Mouse (Mus musculus) frontal cortex, postnatal 36 days (tissue): ENCODE measurements around the gene 1700113H08Rik.
A peak's percentile ranks its signal among the peaks of the same experiment; 100 is the strongest.

Experiments
- DNase-seq, 2 experiments: peaks; one replicate each; pipeline ENCODE4 v3.0.0; 2022; ENCODE audit warnings: low spot score in 2 of 2

1700113H08Rik gene

GRCm38 (mm10) chr10:87057500-87058250, at the start of gene 1700113H08Rik:
Gene 1700113H08Rik (plus strand): TSS chr10:87058045.
- peak in 1 of 2 experiments; percentile 23 for DNase-seq

DNA sequence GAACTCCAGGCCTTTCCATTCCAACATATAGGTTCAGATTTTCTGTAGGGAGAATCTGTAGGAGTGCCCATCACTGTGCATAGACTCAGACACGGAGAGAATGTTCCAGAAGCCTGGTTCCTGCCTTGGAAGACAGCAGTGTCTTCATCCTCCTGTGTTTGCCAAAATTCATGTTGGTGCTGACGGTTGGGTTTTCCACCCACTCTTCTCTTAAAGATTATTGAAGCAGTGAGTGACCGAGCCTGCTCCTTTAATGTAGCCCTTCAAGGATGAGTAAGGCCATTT, 49.7 kb upstream of the 1700113H08Rik start:
- peak in 1 of 2 experiments; percentile 8 for DNase-seq

DNA sequence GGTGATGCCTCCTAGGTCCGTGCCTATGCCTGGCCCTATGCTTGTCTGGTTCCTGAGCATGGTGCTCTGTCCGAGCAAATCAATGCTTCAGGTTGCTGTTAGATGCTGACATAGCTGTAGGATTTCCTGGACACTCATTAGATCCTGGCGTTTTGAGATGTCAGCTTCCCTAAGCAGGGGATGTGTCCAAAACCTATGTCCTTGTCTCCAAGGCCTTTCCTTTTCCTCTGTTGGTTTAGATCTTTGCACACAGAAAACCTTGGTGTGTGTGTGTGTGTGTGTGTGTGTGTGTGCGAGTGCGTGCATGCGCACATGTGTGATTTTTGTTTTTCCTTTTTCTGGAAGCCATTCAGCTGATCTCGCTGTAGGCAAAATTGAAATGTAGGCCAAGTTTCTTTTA, 45.8 kb upstream of the 1700113H08Rik start:
- no peak for DNase-seq

DNA sequence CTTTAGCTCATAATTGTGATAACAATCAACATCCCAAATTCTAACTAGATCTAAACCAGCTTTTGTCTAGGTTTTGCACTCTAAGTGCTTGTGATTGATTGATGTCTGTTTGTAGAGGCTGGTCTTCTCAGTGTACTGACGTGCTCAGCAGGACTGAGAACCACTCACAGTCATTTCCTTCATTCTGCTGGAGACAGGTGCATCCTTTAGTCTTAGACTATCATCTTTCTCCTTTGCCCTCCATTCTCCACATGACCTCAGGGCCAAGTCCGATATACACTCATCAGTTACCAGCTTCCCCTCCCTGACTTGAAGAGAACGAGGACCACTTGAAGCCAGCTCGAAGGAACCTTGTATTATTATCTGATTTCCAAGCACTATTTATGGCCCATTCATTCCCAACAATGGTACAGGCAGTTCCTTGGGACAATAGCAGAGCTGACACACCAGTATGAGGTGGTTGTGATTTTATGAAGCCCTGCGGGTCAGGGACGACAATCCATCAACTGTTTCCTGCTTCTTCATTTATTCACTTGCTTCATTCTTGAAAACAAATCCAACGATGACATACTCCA, 43.4 kb upstream of the 1700113H08Rik start:
- no peak for DNase-seq

GRCm38 (mm10) chr10:87015403-87015802, 42.4 kb upstream of the 1700113H08Rik start:
- DNase-seq: no peak

- no peak for DNase-seq
These were observed 41.6 kb upstream of the 1700113H08Rik start for GRCm38 (mm10) chr10:87016151-87016692.

GRCm38 (mm10) chr10:87018876-87019275, 39.0 kb upstream of the 1700113H08Rik start:
- DNase-seq: no peak

DNA sequence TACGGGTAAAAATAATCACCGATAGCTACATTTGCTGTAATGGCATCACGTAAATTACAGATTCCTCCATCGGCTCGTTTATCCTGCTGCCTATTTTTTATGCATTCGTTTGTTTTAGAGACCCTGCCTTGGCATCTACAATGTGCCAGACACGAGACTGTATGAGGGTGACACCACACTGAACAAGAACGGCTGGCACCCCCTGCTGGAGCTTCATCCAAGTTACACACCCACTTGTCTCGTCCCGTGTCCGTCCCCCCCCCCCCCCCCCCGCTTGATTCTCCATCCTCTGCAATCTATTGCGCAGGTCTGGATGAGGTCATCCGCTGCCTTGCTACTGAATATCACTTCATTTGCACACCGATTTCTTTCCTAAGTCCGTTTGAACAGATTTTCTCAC, 37.1 kb upstream of the 1700113H08Rik start:
- peak; percentile 28 to 46 for DNase-seq

GRCm38 (mm10) chr10:87024884-87025283, 33.0 kb upstream of the 1700113H08Rik start:
- DNase-seq: peak; percentile 83

DNA sequence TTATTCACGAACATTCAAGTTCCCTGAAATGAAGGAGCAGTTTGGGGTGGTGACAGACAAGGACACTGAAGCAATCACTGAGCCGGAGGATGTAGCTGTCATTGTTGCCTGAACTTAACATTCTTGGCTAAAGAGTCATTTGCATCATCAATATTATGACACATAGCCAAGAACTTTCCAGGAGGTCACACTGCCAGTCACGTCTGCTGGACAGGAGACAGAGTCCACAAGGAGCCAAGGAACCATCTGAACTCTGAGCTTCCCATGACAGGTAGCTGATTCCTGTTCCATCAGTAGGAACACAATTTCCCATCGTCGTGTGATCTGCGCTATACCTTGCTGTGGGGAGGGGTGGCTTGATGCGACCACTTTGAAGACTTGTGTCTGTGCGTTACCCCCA, 25.1 kb upstream of the 1700113H08Rik start:
- DNase-seq: no peak

- no peak for DNase-seq
These were observed 22.0 kb upstream of the 1700113H08Rik start for GRCm38 (mm10) chr10:87035866-87036265.

DNA sequence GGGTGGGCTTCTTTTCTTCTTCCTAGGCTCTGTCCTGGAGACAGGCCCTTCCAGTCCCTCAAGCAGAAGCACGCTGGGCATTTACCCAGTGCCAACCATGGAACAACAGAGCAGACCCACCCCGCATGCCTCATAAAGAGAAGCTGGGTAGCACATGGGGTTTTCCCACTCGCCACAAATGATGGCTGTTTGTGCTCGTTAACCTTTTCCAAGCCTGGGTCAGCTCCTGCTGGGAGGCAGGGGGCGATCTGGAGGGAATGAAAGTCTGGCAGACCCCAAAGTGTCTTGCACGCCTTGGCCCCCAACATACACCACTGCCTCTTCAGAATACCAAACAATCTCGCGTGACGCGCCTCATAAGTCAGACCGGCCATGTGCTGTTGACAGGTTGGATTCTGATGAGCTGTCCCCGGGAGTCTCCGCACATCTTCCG, 21.6 kb upstream of the 1700113H08Rik start:
- no peak for DNase-seq

GRCm38 (mm10) chr10:87037062-87037461, 20.8 kb upstream of the 1700113H08Rik start:
- DNase-seq: no peak

DNA sequence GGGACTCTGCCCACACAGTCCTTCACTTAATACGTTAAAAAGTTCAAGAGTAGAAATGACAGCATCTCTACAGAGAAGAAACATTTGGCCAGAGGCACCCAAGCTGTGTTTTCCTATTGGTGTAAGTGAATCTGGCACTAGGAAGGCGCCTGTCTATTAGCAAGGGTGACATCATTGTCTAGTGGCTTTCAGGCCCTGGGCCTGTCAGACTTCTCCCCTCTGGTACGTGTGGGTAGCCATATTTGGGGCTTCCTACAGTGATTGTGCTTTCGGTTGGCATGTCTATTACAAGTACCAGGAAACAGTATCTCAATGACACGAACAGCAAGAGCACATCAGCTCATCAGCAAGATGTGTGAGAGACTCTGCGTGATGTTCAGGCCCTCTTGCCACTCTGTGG, 18.5 kb upstream of the 1700113H08Rik start:
- no peak for DNase-seq

DNA sequence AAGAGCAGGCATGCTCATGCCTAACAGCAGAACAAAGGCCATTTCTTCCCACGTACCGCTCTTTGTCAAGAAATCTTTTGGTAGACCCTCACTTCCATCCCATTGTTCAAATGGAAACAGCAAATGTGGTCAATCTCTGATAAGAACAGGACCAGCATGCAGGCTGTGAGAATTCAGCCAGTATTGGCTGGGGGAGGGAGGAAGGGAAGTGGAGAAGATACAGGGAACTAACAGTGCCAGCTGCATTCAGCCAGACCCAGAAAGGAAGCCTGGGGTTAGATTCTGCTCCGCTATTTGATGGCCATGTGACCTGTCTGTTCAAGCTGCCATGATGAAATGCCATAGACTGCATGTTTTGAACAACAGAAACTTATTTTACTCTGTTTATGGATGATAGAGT, 18.0 kb upstream of the 1700113H08Rik start:
- DNase-seq: no peak

- no peak for DNase-seq
These were observed 16.6 kb upstream of the 1700113H08Rik start for GRCm38 (mm10) chr10:87041265-87041664.

GRCm38 (mm10) chr10:87045273-87045672, 12.6 kb upstream of the 1700113H08Rik start:
- no peak for DNase-seq

GRCm38 (mm10) chr10:87046469-87046868, 11.4 kb upstream of the 1700113H08Rik start:
- DNase-seq: peak in 1 of 2 experiments; percentile 7

DNA sequence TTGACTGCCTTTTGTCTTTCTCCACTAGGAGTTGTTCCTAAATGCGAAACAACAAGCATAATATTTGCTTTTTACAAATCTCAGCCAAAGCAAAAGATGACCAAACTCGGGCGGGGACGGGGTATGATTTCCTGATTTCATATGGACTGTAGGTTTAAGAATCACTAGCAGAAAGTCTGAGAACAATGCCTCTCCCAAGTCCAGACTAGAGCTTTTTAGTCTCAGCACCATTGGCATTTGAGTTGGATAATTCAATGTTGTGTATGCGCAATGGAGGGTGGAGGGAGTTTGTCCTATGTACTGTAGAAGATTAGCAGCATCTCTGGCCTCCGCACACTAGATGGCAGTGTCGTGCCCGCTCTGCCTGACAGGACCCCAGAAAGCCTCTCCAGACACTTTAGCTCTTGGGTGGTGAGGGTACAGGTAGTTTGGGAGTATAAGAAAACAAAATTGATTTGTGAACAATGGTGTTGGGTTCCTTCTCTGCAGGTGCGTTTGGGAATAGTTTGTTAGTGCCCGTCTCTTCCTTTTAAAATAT, 10.8 kb upstream of the 1700113H08Rik start:
- DNase-seq: no peak

- no peak for DNase-seq
These were observed 8.7 kb upstream of the 1700113H08Rik start for GRCm38 (mm10) chr10:87049179-87049578.

DNA sequence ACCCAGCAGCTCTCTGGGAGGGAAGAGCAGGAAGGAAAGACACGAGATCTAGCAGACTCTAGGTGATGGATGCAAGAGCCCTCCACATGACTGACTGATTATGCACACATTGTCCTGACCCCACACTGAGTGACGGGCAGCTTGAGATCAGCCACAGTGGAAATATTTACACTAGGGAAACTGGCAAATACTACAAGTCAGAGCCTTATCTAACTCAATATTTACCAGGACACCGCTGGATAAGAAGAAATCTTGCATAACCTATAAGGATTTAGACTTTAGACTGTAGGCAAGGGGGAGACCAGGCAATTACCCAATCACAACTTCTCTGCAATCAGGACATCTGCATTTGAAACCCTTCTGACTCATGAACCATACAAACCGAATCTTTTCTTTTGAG, 6.1 kb upstream of the 1700113H08Rik start:
- DNase-seq: no peak

DNA sequence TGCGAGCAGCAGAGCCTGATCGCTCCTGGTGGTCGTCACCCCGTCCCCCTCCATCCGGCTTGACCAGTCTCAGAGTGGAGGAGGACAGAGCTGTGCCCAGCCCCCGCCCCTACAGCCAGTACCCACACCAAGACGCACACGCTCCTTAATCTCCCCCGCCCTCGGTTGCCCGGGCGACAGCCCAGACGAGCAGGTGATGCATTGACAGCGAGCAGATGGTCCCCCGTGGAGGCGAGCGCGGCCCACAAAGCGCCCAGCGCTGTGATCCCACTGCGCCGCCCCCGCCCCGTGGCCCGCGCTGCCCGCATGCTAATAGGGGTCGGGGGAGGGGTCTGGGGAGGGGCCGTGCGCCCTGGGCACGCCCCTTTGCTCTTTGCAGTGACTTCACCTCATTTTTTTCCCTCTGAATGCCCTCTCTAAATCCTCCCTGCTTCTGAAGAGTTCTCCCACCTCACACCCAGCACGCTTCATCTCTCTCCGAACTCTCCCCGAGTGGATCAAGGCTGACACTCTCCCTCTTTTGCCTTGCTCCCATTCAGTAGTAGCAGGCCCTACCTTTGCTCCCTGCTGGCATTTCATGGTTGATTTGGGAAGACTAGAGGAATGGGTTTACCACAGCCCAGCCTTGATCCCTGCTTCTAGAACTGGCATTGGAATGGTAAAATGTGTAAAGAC, 543 bp downstream of the 1700113H08Rik start:
- peak; percentile 70 to 78 for DNase-seq
